Mouse (Mus musculus) G1E (cell line): ENCODE results near the gene Blm. TPM values are rescaled to one million over a fixed set of nuclear protein-coding genes. Genes with fewer than 3 reads are reported as not detected.
A peak's percentile ranks its signal among the peaks of the same experiment; 100 is the strongest.

ENCODE experiments used
- ATAC-seq: 2 replicates; pipeline ENCODE4 v1.8.0; 2016; ENCODE audit warnings: mild to moderate bottlenecking; ENCODE audit not compliant: insufficient number of reproducible peaks, poor library complexity, low FRiP score, severe bottlenecking; ENCODE audit errors: extremely low read depth
- DNase-seq: peaks from one replicate; pipeline ENCODE4 v3.0.0; 2012; ENCODE audit warnings: low spot score
- H3K27me3 ChIP-seq: 2 replicates; pipeline ENCODE4 v1.6.1; 2012; ENCODE audit warnings: mild to moderate bottlenecking, low read length, inconsistent platforms; ENCODE audit not compliant: insufficient read depth
- H3K36me3 ChIP-seq: replicated peaks from 2 replicates; pipeline ENCODE3; 2012; ENCODE audit warnings: mild to moderate bottlenecking, inconsistent platforms
- H3K4me1 ChIP-seq: 2 replicates; pipeline ENCODE4 v1.6.1; 2012; ENCODE audit warnings: low read depth, low read length, inconsistent platforms, mixed read lengths; ENCODE audit not compliant: insufficient read depth
- H3K4me3 ChIP-seq: 2 replicates; pipeline ENCODE4 v1.5.1; 2012; ENCODE audit warnings: low read depth, mild to moderate bottlenecking, inconsistent platforms, low read length, moderate library complexity, mixed read lengths
- H3K9me3 ChIP-seq: replicated peaks from 2 replicates; pipeline ENCODE4 v1.6.1; 2012; ENCODE audit warnings: inconsistent platforms
- CTCF ChIP-seq: IDR thresholded peaks from 2 replicates; pipeline ENCODE4 v1.5.1; 2012; ENCODE audit warnings: low read depth, low read length, inconsistent platforms, mixed read lengths
- GATA1 ChIP-seq: IDR thresholded peaks from 2 replicates; pipeline ENCODE4 v1.6.1; 2012; ENCODE audit warnings: borderline replicate concordance, low read length, inconsistent platforms, mixed read lengths
- GATA2 ChIP-seq: IDR thresholded peaks from 2 replicates; pipeline ENCODE4 v1.6.1; 2012; ENCODE audit warnings: low read depth, low read length, inconsistent platforms, borderline replicate concordance
- POLR2AphosphoS5 ChIP-seq: IDR thresholded peaks from 2 replicates; pipeline ENCODE4 v1.6.1; 2012; ENCODE audit warnings: low read depth, low read length, inconsistent platforms; ENCODE audit not compliant: insufficient replicate concordance
- TAL1 ChIP-seq: conservative IDR thresholded peaks from 2 replicates; pipeline ENCODE4 v1.6.1; 2012; ENCODE audit warnings: low read depth, low read length, inconsistent platforms, mixed read lengths
- polyA plus RNA-seq: library from polyadenylated mRNA; stranded (reverse); fragments of >175 nt; gene quantifications from 2 replicates; pipeline ENCODE4 v1.2.3, GENCODE M21; 2012
- total RNA-seq, 2 experiments: library from RNA; stranded (forward) in 1 of 2; stranded (reverse) in 1 of 2; fragments of 200-1000 nt in 1 of 2; fragments of >200 nt in 1 of 2; fragmentation: Nextera tagmentation in 1 of 2; gene quantifications; 2 replicates each; pipeline ENCODE4 v1.2.3; 2014 to 2017

Gene Blm
- total and polyA plus RNA-seq, 3 experiments = 89.2 to 198 (median 96.9) TPM

GRCm38 (mm10) chr7:80426363-80426762, 108.6 kb downstream of the Blm start:
- H3K9me3 ChIP-seq = no peaks in the 10 kb centered on the region; the same call in 1 of the 2 replicates
- TF ChIP-seq GATA2 (no peak), TAL1 (no peak), CTCF (no peak), GATA1 (no peak), POLR2AphosphoS5 (no peak)
- peaks cover 28% of the 10 kb centered on the region; the same call in 1 of the 2 replicates for H3K27me3 ChIP-seq
- peaks cover 26% of the 10 kb centered on the region for H3K4me1 ChIP-seq
- H3K4me3 ChIP-seq = no peak overlapping the region
- ATAC-seq = peak; percentile 34; the same call in 1 of the 2 replicates
- no peaks in the 10 kb centered on the region for H3K36me3 ChIP-seq
- no peak for DNase-seq

- Histone ChIP-seq H3K4me3 (no peak overlapping the region), H3K27me3 (peaks cover 24% of the 10 kb centered on the region; the same call in 1 of the 2 replicates), H3K36me3 (no peaks in the 10 kb centered on the region), H3K9me3 (no peaks in the 10 kb centered on the region; the same call in 1 of the 2 replicates), H3K4me1 (peaks cover 39% of the 10 kb centered on the region)
- TF ChIP-seq CTCF = peak; percentile 31; the same call in 1 of the 2 replicates
- no peak for TF ChIP-seq TAL1
- ATAC-seq = no peak
- no peak for DNase-seq
These were observed 110.2 kb downstream of the Blm start for GRCm38 (mm10) chr7:80424722-80425121.

GRCm38 (mm10) chr7:80422759-80423480, 112.0 kb downstream of the Blm start:
- TF ChIP-seq GATA1 (no peak), TAL1 (no peak), CTCF (no peak), GATA2 (no peak), POLR2AphosphoS5 (no peak)
- peaks cover 16% of the 10 kb centered on the region; the same call in 1 of the 2 replicates for H3K27me3 ChIP-seq
- H3K36me3 ChIP-seq = no peaks in the 10 kb centered on the region
- peaks cover 56% of the 10 kb centered on the region for H3K4me1 ChIP-seq
- no peaks in the 10 kb centered on the region; the same call in 1 of the 2 replicates for H3K9me3 ChIP-seq
- no peak overlapping the region; the same call in 1 of the 2 replicates for H3K4me3 ChIP-seq
- ATAC-seq (no peak), DNase-seq (peak; percentile 27)

- DNase-seq = no peak
- no peak for ATAC-seq
- Histone ChIP-seq H3K4me1 (peaks cover 63% of the 10 kb centered on the region), H3K27me3 (peaks cover 12% of the 10 kb centered on the region; the same call in 1 of the 2 replicates), H3K4me3 (no peak overlapping the region), H3K9me3 (no peaks in the 10 kb centered on the region; the same call in 1 of the 2 replicates), H3K36me3 (no peaks in the 10 kb centered on the region)
- TF ChIP-seq TAL1 (no peak), POLR2AphosphoS5 (no peak), CTCF (no peak), GATA2 (no peak), GATA1 (no peak)
These were observed 113.3 kb downstream of the Blm start for GRCm38 (mm10) chr7:80421576-80421975.

GRCm38 (mm10) chr7:80420586-80420985, 114.3 kb downstream of the Blm start:
- H3K9me3 ChIP-seq = no peaks in the 10 kb centered on the region; the same call in 1 of the 2 replicates
- no peak for ATAC-seq
- peaks cover 7% of the 10 kb centered on the region; the same call in 1 of the 2 replicates for H3K27me3 ChIP-seq
- peaks cover 61% of the 10 kb centered on the region for H3K4me1 ChIP-seq
- no peak for TF ChIP-seq POLR2AphosphoS5
- TF ChIP-seq GATA1 = no peak
- TF ChIP-seq GATA2 = no peak
- no peak for DNase-seq
- H3K36me3 ChIP-seq = no peaks in the 10 kb centered on the region
- no peak overlapping the region for H3K4me3 ChIP-seq

- H3K27me3 ChIP-seq = peaks cover 4% of the 10 kb centered on the region; the same call in 1 of the 2 replicates
- peaks cover 61% of the 10 kb centered on the region for H3K4me1 ChIP-seq
- H3K9me3 ChIP-seq = no peaks in the 10 kb centered on the region
- H3K36me3 ChIP-seq = no peaks in the 10 kb centered on the region
- DNase-seq (no peak), ATAC-seq (peak; percentile 56)
- no peak for TF ChIP-seq CTCF
- TF ChIP-seq POLR2AphosphoS5 = no peak
- no peak for TF ChIP-seq GATA2
- TF ChIP-seq TAL1 = no peak
- TF ChIP-seq GATA1 = no peak
- no peak overlapping the region; the same call in 1 of the 2 replicates for H3K4me3 ChIP-seq
These were observed 115.6 kb downstream of the Blm start for GRCm38 (mm10) chr7:80419278-80419677.
